Mouse (Mus musculus): ENCODE measurements around the gene Chrna9. TPM values are rescaled to one million over a fixed set of nuclear protein-coding genes. Genes with fewer than 3 reads are reported as not detected.

Gene Chrna9
- total RNA-seq, 4 experiments from 2014 or later: not detected

DNA sequence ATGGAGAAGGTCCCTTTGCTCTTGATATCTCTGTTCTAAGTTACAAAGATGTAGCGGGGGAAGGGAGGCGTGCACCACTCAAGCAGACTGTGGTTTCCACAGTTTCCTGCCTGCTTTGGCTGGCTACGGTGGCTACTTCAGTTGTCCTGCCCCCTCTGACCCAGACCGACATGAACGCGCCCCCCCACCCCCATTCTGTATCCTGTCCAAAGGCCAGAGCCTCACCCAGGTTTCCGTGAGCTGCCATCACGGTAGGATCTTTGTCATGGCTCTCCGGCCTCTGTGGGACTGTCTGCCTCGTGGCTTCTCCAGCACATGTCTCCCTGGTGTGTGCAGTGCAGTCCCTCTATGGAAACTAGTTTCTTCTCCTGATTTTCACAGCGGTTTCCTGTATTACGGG is 15.4 kb upstream of the Chrna9 start:
- no peak for DNase-seq (ENCODE audit: low spot score in 2 of 2)

DNA sequence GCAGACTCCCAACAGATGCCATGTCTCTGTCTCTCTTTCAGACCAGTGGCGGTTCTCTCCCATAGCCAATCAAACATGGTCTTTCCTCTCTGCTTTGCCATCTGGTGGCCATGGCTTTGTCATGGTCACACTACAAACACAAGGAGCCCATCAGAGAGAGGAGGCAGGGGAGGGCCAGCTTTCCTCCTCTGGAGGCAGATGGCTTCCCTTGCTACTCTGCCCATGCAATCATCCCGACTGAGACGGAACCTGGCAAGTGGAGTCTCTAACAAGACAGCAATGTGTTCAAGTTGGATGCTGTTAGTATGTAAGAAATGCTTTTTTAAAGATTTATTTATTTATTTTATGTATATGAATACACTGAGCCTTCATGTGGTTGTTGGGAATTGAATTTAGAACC is 14.8 kb upstream of the Chrna9 start:
- no peak for DNase-seq (ENCODE audit: low spot score in 2 of 2)

DNA sequence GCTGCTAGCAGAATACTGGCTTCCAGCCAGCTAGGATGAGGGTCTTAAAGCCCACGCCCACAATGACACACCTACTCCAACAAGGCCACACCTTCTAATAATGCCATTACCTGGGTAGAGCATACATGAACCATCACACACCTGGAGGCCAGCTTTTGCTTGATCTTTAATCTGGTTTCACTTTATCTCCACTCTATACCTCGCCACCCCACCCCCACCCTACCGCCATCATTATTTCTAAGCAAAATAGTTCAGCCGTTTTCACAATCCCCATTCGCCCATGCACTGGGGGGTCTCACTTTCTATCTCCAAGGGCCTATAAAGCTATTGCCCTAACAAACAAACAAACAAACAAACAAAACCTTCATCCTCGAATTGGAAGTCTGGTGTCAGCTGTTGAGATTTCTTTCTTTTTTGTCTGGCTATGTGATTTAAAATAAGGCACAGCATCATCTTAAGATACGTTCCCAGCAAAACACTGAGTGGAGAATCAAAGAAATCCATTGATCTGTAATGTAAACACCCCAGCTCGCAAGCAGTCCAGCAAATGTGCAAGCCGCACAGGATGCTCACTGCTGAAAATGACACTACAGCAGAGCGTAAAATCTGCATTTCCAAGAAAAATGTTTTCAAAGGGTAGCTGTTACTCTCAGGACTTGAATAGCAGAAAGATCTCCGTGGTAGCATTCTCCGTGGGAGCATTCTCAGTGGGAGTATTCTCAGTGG is 13.9 kb upstream of the Chrna9 start:
- DNase-seq (ENCODE audit: low spot score in 2 of 2): no peak

DNA sequence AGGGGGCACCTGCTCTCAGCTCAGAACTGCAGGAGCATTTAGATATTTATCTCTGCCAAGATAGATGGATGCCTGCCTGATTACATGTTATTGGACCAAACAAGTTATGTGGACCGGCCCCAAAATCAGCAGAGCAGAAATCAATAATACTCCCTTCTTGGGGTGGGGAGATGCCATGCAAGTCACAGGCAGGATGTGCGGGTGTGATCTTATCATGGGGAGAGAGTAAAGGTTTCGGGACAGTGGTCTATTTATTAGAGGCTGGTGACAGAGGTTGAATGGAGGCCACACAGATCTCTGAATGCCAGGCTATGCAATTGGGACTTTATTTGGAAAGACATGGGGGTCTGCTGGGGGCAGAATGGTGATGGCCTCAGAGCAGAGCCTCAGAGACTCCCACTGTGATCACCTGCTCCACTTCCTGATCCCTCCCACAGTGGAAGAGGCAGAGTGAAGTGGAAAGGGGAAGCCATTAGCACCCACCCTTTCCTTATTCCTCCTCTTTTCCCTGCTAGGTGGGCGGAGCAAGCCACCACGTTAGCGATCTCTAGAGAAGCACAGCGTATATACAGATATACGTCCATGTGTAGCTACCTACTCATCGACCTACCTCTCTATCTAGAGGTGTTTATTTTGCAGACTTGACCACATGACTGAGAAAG is 13.1 kb upstream of the Chrna9 start:
- no peak for DNase-seq (ENCODE audit: low spot score in 2 of 2)

DNA sequence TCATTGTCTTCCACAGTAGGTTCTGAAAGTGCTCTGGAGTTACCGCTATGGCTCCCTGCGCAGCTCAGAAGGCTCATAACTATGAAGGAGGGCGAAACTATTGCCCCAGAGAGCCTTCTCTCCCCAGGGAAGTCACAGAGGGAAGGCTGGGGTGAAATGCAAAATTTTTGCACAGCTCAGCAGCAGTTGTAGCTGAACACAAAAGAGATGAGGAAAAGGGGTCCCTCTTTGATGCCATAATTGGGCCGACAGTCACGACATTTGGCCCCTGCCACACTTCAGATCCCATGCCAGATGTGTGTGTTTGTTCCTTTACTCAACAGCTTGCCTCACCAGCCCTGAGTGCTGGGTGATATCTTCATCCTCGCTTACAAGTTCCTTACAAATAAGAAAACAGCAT is 8.1 kb upstream of the Chrna9 start:
- DNase-seq (ENCODE audit: low spot score in 2 of 2): no peak

DNA sequence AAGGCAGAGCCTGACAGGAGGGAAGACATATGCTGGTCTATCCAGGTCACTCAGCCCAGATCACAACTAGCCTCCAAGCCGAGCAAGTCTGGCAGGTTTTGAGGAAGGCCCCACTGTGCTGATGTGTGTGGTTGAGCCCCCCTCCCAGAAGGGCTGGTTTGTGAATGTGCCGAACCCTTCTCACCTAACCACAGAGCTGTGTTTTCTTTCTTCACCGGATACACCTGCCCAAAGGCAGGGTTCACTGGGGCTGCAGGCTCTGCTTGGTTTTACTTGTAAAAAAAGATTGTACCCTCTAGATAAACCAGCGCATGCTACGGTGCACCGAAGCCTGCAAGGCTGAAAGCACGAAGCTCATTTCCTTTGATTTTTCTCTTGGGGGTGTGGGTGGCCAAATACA is 5.6 kb upstream of the Chrna9 start:
- DNase-seq (ENCODE audit: low spot score in 2 of 2): no peak

DNA sequence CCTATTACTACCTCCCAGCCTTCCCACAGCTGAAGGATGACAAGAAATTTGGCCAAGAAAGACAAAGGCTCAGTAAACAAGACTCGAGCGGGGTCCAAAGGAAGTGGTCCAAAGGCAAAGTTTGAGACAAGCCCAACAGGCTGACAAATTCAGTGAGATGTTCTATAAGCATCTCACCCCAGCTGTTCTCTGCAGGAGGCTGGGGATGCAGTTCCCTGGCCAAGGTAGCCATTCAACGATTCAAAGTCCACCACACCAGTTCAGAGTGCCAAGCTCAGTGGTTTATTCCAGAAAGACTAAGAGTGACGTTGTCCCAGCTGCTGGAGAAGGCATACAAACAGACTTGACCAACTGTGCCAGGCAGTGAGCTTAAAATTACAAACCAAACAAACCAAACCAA is 4.5 kb upstream of the Chrna9 start:
- DNase-seq (ENCODE audit: low spot score in 2 of 2): no peak

DNA sequence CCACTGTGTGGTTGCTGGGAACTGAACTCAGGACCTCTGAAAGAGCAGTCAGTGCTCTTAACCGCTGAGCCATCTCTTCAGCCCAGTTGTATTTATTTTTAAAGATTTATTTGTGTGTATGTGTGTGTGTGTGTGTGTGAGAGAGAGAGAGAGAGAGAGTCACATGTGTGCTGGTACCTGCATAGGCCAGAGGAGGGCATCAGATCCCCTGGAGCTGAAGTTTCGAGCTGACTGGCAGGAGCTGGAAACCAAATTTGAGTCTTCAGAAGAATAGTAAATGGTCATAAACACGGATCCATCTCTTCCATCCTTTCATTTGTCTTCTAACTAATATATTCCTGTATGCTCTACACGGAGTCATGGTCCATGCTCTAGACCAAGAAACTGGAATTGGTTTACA is 1.5 kb upstream of the Chrna9 start:
- no peak for DNase-seq (ENCODE audit: low spot score in 2 of 2)

DNA sequence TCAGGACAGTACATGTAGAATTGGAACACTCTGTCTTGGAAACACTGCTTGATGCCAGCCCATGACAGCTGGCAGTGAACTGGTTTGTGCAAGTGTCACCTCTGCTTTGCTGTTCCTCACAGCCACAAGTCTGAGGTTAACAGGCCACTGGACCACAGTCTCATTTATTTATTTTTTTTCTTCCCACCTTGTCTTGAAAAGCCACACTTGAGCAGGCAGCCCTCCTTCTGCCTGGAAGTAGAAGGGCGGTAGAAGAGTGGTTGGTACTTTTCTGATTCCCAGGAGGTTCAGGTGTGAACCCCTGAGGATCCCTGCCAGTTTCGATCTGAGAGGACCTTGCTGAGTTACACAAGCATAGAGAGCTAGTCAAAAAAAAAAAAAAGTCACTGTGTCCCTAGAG is 957 bp upstream of the Chrna9 start:
- DNase-seq (ENCODE audit: low spot score in 2 of 2): no peak

DNA sequence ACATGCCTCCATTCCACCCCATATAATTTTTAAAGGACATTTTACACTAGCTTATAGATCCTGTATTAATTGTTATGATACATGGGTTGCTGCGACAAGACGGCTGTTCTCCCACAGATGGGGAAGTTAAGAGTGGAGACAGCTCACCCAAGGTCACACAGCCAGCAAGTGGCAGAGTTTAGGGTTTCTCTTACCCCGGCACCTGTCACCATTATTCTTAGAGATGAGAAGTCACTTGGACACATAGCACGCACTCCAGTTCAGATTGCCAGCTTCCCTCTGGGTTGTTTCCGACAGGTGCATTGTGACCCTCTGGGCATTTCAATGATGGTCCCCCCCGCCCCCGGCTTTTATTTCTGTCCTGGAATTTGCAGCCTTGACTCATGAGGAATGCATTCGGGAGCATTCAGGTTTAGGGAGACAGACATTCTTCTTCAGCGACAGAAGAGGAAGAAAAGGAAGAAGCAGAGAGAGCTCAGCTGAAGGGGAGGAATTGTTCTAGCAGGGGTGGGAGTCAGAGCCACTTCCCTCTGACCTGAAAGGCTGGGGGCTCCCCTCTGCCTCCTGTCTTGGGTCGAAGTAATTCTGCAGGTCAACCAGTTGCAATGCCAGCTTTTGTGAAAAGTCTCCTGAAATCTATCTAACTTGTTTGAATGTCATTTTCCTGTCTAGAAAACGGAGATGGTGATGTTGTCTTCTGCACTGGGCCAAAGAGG is 2.4 kb downstream of the Chrna9 start:
- DNase-seq (ENCODE audit: low spot score in 2 of 2): no peak

DNA sequence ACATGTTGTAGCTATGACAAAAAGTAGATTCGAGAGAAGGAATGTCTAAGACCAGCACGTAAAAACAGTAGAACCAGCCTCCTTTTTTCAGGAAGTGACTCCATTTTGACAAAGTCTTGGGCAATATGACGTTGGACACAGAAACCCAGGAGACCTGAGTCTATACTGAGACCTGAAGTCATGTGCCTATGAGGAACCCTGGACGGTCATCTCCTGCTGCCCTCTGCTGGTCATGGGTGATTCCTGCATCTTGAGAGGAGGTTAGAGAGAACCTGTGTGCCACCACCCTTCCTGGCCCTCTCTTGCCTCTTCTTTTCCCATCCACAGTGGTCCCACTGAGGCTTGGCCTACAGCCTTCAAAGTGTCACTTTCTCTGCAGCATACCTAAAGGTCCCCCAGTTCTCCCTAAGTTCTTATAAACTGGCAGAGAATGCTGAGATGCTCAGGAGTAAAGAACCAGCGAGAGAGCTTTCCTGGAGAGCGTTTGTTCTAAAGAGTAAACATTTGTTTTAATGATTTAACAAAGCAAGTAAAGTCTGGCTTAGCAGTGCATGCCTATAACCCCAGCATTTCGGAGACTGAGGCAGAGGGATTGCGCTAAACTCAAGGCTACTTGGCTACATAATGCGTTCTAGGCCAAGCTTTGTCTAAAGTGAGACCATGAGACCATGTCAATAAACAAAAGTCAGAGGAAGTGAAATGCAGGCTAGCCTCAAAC is 3.4 kb downstream of the Chrna9 start:
- DNase-seq (ENCODE audit: low spot score in 2 of 2): peak; percentile 58 to 77

DNA sequence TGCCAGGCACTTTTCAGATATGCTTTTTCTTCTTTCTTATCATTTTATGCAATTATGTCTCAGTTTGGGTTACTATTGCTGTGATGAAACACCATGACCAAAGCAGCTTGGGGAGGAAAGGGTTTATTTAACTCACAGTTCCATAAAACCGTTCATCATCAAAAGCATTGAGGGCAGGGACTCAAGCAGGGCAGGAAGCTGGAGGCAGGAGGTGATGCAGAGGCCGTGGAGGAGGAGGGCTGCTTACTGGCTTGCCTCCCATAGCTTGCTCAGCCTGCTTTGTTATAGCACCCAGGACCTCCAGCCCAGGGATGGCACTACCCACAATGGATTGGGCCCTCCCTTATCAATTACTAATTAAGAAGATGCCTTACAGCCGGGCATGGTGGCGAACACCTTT is 6.4 kb downstream of the Chrna9 start:
- DNase-seq (ENCODE audit: low spot score in 2 of 2): no peak

DNA sequence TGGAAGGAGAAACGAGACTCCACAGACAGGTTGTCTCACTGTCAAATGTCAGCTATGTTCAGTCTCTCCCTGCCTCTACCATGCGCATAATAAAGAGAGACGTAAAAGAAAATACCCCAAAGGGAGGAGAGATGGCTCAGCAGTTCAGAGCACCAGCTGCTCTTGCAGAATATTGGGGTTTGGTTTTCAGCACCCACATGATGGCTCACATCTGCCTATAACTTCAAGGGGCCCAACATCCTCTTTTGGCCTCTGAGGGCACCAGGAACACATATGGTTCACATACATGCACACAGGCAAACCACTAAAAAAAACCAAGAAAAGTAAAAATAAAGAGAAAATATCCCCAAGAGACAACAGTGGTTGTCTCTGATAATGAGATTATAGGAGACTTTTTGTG is 15.1 kb downstream of the Chrna9 start:
- DNase-seq (ENCODE audit: low spot score in 2 of 2): no peak

DNA sequence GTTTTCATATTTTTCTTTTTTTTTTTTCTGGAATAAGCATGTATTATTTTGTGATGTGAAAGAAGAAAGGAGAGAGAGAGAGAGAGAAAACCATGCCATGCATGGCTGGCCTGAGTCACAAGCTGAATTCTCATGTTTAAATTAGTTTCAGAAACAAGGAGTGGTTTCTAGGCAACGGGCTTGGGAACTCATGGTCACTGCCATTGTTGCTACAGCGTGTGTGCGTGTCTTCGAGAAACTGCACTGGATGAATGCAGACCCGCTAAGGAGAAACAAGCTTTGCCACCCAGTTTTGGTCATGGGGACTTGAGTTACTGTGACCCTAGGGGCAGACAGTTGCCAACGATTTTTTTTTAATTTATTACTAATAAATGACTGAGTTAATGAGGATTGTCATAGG is 15.5 kb downstream of the Chrna9 start:
- DNase-seq (ENCODE audit: low spot score in 2 of 2): peak; percentile 35 to 41

DNA sequence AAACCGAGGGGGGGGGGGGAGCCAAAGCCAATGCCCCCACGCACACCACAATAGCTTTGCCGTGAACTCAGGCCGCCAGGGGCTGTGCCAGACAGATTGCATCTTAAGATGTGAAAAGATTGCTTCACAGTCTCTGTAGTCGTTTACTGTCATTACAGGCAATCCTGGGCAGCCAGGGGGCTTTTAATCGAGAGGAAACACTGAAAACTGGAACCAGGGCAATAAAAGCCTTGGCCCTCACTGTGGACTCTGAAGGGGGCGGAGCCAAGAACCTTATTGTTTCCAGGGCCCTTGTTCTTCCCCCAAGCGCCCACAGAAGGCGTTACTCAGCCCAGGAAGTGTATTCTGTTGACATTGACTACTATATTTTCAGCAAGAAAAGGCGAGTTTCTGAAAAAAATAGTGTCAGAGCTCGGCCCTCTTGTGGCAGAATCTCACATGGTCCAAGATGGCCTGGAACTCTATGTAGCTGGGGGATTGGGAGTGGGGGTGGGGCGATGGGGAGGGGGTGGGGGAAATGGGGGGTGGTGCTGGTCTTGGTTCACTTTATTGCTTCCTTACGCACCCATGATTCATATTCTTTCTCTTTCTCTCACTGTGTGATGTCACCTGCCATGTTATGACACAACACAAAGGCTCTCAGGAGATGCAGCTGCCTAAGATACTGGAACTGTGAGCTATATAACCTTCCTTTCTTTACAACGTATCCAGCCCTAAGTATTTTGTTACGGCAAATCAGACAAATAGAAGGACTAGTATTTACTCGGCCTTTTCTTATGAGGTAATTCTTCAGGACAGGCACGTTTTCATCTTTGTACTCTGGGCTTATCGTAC is 16.2 kb downstream of the Chrna9 start:
- DNase-seq (ENCODE audit: low spot score in 2 of 2): no peak

DNA sequence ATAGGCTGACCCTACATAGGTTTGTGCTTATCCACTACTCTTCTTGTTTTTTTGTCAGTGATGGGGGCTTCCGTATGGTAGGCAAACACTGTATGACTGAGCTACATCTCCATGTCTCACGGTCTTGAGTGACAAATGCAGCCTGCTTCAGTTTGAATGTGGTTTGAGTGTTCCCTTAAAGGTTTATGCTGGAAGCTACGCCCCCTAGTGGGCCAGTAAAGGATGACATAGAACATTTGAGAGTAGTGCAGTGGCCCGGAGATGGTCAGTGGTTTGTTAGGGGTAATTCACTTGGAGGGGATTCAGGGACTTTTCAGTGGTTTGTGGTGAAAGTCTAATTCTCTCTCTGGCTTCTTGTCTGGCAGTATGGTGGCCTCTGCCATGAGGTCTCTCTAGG is 16.8 kb downstream of the Chrna9 start:
- DNase-seq (ENCODE audit: low spot score in 2 of 2): no peak

DNA sequence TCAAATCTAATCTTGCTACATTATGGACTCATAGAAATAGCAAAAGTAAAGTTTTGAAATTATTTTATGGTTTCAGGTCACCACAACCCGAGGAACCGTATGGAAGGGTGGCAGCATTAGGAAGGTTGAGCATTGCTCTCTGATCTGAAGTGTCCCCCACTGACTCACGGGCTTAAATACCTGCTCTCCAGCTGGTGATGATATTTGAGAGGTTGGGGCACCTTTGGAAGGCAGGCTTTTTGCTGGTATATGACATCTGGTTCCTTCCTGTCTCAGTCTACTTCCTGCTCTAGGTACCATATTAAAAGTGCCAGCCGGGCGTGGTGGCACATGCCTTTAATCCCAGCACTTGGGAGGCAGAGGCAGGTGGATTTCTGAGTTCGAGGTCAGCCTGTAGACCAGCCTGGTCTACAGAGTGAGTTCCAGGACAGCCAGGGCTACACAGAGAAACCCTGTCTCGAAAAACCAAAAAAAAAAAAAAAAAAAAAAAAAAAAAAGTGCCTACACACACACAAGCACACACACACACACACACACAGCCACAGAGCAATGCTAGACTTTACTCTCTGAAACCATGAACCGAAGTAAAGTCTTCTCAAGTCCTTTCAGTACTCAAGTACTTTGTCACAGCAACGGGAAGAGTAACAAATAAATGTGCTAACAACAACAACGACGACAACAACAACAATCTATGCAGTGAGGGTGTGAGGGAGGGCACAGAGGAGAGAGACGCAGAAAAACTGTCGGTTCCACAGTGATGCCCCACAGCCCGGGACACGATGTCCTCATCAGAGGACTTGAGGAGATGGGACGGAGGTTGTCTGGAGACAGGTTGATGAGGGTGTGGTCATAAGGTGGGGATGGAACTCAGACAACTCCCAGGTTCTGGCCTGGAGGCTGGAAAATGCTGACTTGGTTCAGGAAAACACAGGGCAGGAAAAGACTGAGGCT is 19.7 kb downstream of the Chrna9 start:
- no peak for DNase-seq (ENCODE audit: low spot score in 2 of 2)

DNA sequence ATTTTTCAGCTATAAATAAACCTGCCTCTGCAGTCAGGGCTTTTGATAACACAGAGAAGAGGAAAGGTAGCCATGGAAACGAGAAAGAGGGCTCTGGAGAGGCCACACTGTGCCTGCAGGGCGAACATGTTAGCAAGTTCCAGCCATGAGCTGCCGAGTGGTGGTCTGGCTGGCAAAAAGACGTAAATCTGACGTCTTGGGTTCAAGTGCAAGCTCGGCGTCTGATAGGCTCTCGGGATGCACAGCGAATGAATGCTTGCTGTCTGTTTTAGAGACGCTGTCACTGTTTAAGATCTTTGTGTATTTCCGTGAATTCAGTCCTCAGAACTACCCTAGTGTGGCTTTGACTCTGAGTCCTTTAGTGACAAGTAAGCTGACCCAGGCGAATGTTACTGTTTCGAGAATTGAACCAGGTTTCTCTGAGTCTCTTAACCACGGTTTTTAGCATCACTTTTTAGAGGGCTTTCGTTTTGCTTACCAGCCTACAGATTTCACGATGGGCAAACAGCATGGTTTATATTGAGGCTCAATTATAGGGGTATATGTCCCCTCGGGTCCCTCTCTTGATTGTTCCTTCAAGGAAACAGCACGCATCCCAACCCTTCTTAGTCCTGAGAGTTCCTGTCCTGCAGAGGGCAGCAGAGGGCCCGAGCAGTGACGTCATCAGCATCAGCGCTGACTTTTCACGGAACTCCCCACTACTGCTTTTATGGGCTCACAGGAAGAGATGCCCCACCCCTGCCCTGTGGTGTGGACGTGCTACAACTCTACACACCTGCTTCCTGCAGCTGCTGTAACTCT is 20.8 kb downstream of the Chrna9 start:
- DNase-seq (ENCODE audit: low spot score in 2 of 2): peak; percentile 40 to 78

All from layer of hippocampus, adult 8-10 months (tissue).